Mouse (Mus musculus): ENCODE measurements at regions not wholly inside any gene's neighbourhood (a gene's known extent, or its start where the extent isn't known, plus 50 kb on each side); places are given as distances from the start of the nearest gene placed in this dataset.
"Not testable (repeated sequence)": the region's sequence is repeated elsewhere in the genome, so short reads cannot be mapped to it uniquely, and the experiment has no call there.

GRCm38 (mm10) chr2:57185151-57185550 is 52.3 kb upstream of the Gpd2 start:
- no peak for DNase-seq (ENCODE audit: low read depth, low spot score)

- not testable (repeated sequence) for DNase-seq (ENCODE audit: low read depth, low spot score)
Measured at GRCm38 (mm10) chr2:57183108-57183507, 54.3 kb upstream of the Gpd2 start.

GRCm38 (mm10) chr2:57181692-57182541 is 55.5 kb upstream of the Gpd2 start:
- DNase-seq (ENCODE audit: low read depth, low spot score), result peak; percentile 64

- DNase-seq (ENCODE audit: low read depth, low spot score), result no peak
Measured at GRCm38 (mm10) chr2:57181350-57181691, 56.1 kb upstream of the Gpd2 start.

- no peak for DNase-seq (ENCODE audit: low read depth, low spot score)
Measured at GRCm38 (mm10) chr2:57178056-57178455, 54.3 kb upstream of the Nr4a2 start.

GRCm38 (mm10) chr2:57176547-57176946 is 52.7 kb upstream of the Nr4a2 start:
- DNase-seq (ENCODE audit: low read depth, low spot score), result no peak

- no peak for DNase-seq (ENCODE audit: low read depth, low spot score)
Measured at GRCm38 (mm10) chr2:57175219-57175618, 51.4 kb upstream of the Nr4a2 start.
